Mouse (Mus musculus) limb, embryonic 12.5 days (tissue): ENCODE measurements at regions not wholly inside any gene's neighbourhood (a gene's known extent, or its start where the extent isn't known, plus 50 kb on each side); places are given as distances from the start of the nearest gene placed in this dataset.

Experiments
- ATAC-seq: fragments of 200-750 bp; cut with Nextera tagmentation; 2 replicates; pipeline ENCODE4 v1.8.0; 2017; ENCODE audit warnings: low read depth, moderate TSS enrichment; ENCODE audit not compliant: insufficient number of reproducible peaks, insufficient read depth, low FRiP score, low TSS enrichment
- H3K27ac ChIP-seq: fragments of 300-500 bp; sonication (generic); 2 replicates; pipeline ENCODE4 v1.5.1; 2016; ENCODE audit warnings: mild to moderate bottlenecking, moderate library complexity
- H3K27me3 ChIP-seq: fragments of 300-500 bp; sonication (generic); 2 replicates; pipeline ENCODE4 v1.6.1; 2016; ENCODE audit warnings: mild to moderate bottlenecking, moderate library complexity
- H3K36me3 ChIP-seq: fragments of 300-500 bp; sonication (generic); 2 replicates; pipeline ENCODE4 v1.6.1; 2016; ENCODE audit warnings: mild to moderate bottlenecking, moderate library complexity
- H3K4me1 ChIP-seq: fragments of 300-500 bp; sonication (generic); replicated peaks from 2 replicates; pipeline ENCODE4 v1.6.1; 2016
- H3K4me2 ChIP-seq: fragments of 300-500 bp; sonication (generic); 2 replicates; pipeline ENCODE4 v1.6.1; 2016; ENCODE audit warnings: mild to moderate bottlenecking, moderate library complexity
- H3K4me3 ChIP-seq: fragments of 300-500 bp; sonication (generic); replicated peaks from 2 replicates; pipeline ENCODE4 v1.5.1; 2016; ENCODE audit warnings: mild to moderate bottlenecking
- H3K9ac ChIP-seq: fragments of 300-500 bp; sonication (generic); replicated peaks from 2 replicates; pipeline ENCODE4 v1.6.1; 2016; ENCODE audit warnings: mild to moderate bottlenecking, moderate library complexity
- H3K9me3 ChIP-seq: fragments of 300-500 bp; sonication (generic); 2 replicates; pipeline ENCODE4 v1.6.1; 2016; ENCODE audit warnings: mild to moderate bottlenecking, moderate library complexity
- WGBS: fragments of 180-500 bp; shearing (Covaris S2); methylation state at CpG from one replicate; pipeline ENCODE4 v1.1.7; 2016; 5-methylcytosine and 5-hydroxymethylcytosine counted together

GRCm38 (mm10) chr3:138609749-138610148 lies 83.8 kb downstream of the Eif4e start:
- Histone ChIP-seq H3K36me3 (no peaks in the 10 kb centered on the region), H3K4me2 (no peak overlapping the region; the same call in 1 of the 2 replicates), H3K9ac (no peak overlapping the region), H3K4me1 (peaks cover 9% of the 10 kb centered on the region), H3K4me3 (no peak overlapping the region), H3K27ac (no peak overlapping the region), H3K27me3 (peaks cover 81% of the 10 kb centered on the region), H3K9me3 (no peaks in the 10 kb centered on the region)
- no peak for ATAC-seq
- WGBS = 24% methylated on average over 1 of the region's 1 CpGs

GRCm38 (mm10) chr3:138612884-138613653 lies 87.1 kb downstream of the Eif4e start:
- no peak overlapping the region for H3K4me2 ChIP-seq

GRCm38 (mm10) chr3:138613680-138614079 lies 87.7 kb downstream of the Eif4e start:
- no peak overlapping the region for H3K27ac ChIP-seq
- ATAC-seq = no peak
- H3K9ac ChIP-seq = no peak overlapping the region
- no peaks in the 10 kb centered on the region for H3K36me3 ChIP-seq
- no peaks in the 10 kb centered on the region for H3K9me3 ChIP-seq
- H3K4me3 ChIP-seq = no peak overlapping the region
- no peak overlapping the region for H3K4me2 ChIP-seq
- peaks cover 9% of the 10 kb centered on the region for H3K4me1 ChIP-seq
- 86% methylated on average over 3 of the region's 3 CpGs for WGBS
- peaks cover 70% of the 10 kb centered on the region for H3K27me3 ChIP-seq

More at GRCm38 (mm10) chr3:138612884-138613653, 87.1 kb downstream of the Eif4e start:
- H3K27me3 ChIP-seq = peaks cover 76% of the 10 kb centered on the region
- no peaks in the 10 kb centered on the region for H3K36me3 ChIP-seq
- 52% methylated on average over 9 of the region's 9 CpGs for WGBS
- no peak overlapping the region for H3K4me3 ChIP-seq
- H3K4me1 ChIP-seq = peaks cover 9% of the 10 kb centered on the region
- H3K9me3 ChIP-seq = no peaks in the 10 kb centered on the region
- no peak overlapping the region for H3K9ac ChIP-seq
- ATAC-seq = no peak
- no peak overlapping the region for H3K27ac ChIP-seq

GRCm38 (mm10) chr3:138614899-138615298 lies 88.9 kb downstream of the Eif4e start:
- H3K4me3 ChIP-seq = no peak overlapping the region
- H3K9ac ChIP-seq = no peak overlapping the region
- WGBS = 85% methylated on average over 2 of the region's 2 CpGs
- no peaks in the 10 kb centered on the region for H3K9me3 ChIP-seq
- H3K4me2 ChIP-seq = no peak overlapping the region
- peaks cover 59% of the 10 kb centered on the region for H3K27me3 ChIP-seq
- no peaks in the 10 kb centered on the region for H3K36me3 ChIP-seq
- no peak overlapping the region for H3K27ac ChIP-seq
- ATAC-seq = no peak
- peaks cover 3% of the 10 kb centered on the region; the same call in 1 of the 2 replicates for H3K4me1 ChIP-seq

- Histone ChIP-seq H3K27me3 (peaks cover 10% of the 10 kb centered on the region), H3K9me3 (no peaks in the 10 kb centered on the region), H3K4me2 (no peak overlapping the region), H3K36me3 (no peaks in the 10 kb centered on the region), H3K9ac (no peak overlapping the region), H3K4me1 (no peaks in the 10 kb centered on the region), H3K27ac (no peak overlapping the region), H3K4me3 (no peak overlapping the region)
- WGBS = 81% methylated on average over 4 of the region's 4 CpGs
- ATAC-seq = no peak; the same call in 1 of the 2 replicates
These were observed 94.3 kb downstream of the Eif4e start for GRCm38 (mm10) chr3:138620263-138620662.

GRCm38 (mm10) chr3:138624128-138624527 lies 98.1 kb downstream of the Eif4e start:
- Histone ChIP-seq H3K4me2 (no peak overlapping the region), H3K27ac (no peak overlapping the region)
- WGBS = 71% methylated on average over 2 of the region's 2 CpGs

GRCm38 (mm10) chr3:138626230-138626629 lies 100.3 kb downstream of the Eif4e start:
- H3K9me3 ChIP-seq = no peaks in the 10 kb centered on the region
- WGBS = 88% methylated on average over 4 of the region's 4 CpGs
- H3K9ac ChIP-seq = no peak overlapping the region
- no peak overlapping the region for H3K4me2 ChIP-seq
- no peak for ATAC-seq
- no peak overlapping the region for H3K4me3 ChIP-seq
- H3K4me1 ChIP-seq = no peaks in the 10 kb centered on the region
- H3K36me3 ChIP-seq = no peaks in the 10 kb centered on the region
- H3K27me3 ChIP-seq = no peaks in the 10 kb centered on the region
- no peak overlapping the region for H3K27ac ChIP-seq

More at GRCm38 (mm10) chr3:138624128-138624527, 98.1 kb downstream of the Eif4e start:
- Histone ChIP-seq H3K27me3 (no peaks in the 10 kb centered on the region), H3K9ac (no peak overlapping the region), H3K4me1 (no peaks in the 10 kb centered on the region), H3K9me3 (no peaks in the 10 kb centered on the region), H3K36me3 (no peaks in the 10 kb centered on the region), H3K4me3 (no peak overlapping the region)
- ATAC-seq = no peak

GRCm38 (mm10) chr3:138630231-138630630 lies 104.3 kb downstream of the Eif4e start:
- Histone ChIP-seq H3K4me2 (no peak overlapping the region), H3K27me3 (no peaks in the 10 kb centered on the region), H3K9me3 (no peaks in the 10 kb centered on the region), H3K4me3 (no peak overlapping the region), H3K27ac (no peak overlapping the region), H3K4me1 (no peaks in the 10 kb centered on the region), H3K36me3 (no peaks in the 10 kb centered on the region), H3K9ac (no peak overlapping the region)
- WGBS = 83% methylated on average over 13 of the region's 13 CpGs
- ATAC-seq = no peak

- H3K36me3 ChIP-seq = no peaks in the 10 kb centered on the region
- H3K27ac ChIP-seq = no peak overlapping the region
- ATAC-seq = no peak
- no peaks in the 10 kb centered on the region for H3K4me1 ChIP-seq
- H3K9me3 ChIP-seq = no peaks in the 10 kb centered on the region
- no peak overlapping the region for H3K4me3 ChIP-seq
- H3K9ac ChIP-seq = no peak overlapping the region
- no peak overlapping the region for H3K4me2 ChIP-seq
- 49% methylated on average over 2 of the region's 2 CpGs for WGBS
- no peaks in the 10 kb centered on the region for H3K27me3 ChIP-seq
These were observed 106.1 kb downstream of the Eif4e start for GRCm38 (mm10) chr3:138632086-138632485.

- WGBS = 94% methylated on average over 1 of the region's 1 CpGs
- Histone ChIP-seq H3K4me1 (peaks cover 26% of the 10 kb centered on the region), H3K27ac (no peak overlapping the region), H3K9me3 (peaks cover 6% of the 10 kb centered on the region; the same call in 1 of the 2 replicates), H3K27me3 (no peaks in the 10 kb centered on the region), H3K4me2 (no peak overlapping the region), H3K9ac (no peak overlapping the region), H3K36me3 (no peaks in the 10 kb centered on the region), H3K4me3 (no peak overlapping the region)
- no peak for ATAC-seq
These were observed 100.0 kb upstream of the Tspan5 start for GRCm38 (mm10) chr3:138642026-138642425.

- WGBS = 11% methylated on average over 15 of the region's 15 CpGs
These were observed 98.1 kb upstream of the Tspan5 start for GRCm38 (mm10) chr3:138643951-138644285.

More at GRCm38 (mm10) chr3:138643951-138644285, 98.1 kb upstream of the Tspan5 start:
- Histone ChIP-seq H3K27ac (peak overlapping the region; percentile 84), H3K36me3 (no peaks in the 10 kb centered on the region), H3K4me2 (peak overlapping the region; percentile 60), H3K9me3 (peaks cover 6% of the 10 kb centered on the region; the same call in 1 of the 2 replicates), H3K4me1 (peaks cover 26% of the 10 kb centered on the region), H3K9ac (peak overlapping the region; percentile 38), H3K4me3 (peak overlapping the region; percentile 27), H3K27me3 (no peaks in the 10 kb centered on the region)
- ATAC-seq = no peak
